Mouse (Mus musculus) brain, embryonic 14.5 days (tissue): ENCODE results near the gene Cltrn. TPM values are rescaled to one million over a fixed set of nuclear protein-coding genes. Genes with fewer than 3 reads are reported as not detected.

Experiments
- DNase-seq: peaks from one replicate; pipeline ENCODE4 v3.0.0-alpha.2; 2011; ENCODE audit warnings: low read depth
- CTCF ChIP-seq: fragments of 200-500 bp; IDR thresholded peaks from 2 replicates; pipeline ENCODE4 v1.5.1; 2012; ENCODE audit warnings: inconsistent platforms, mild to moderate bottlenecking, moderate library complexity, borderline replicate concordance; ENCODE audit not compliant: insufficient read depth, insufficient read length; ENCODE audit errors: extremely low read depth
- POLR2A ChIP-seq: fragments of 200-500 bp; IDR thresholded peaks from 2 replicates; pipeline ENCODE4 v1.6.1; 2012; ENCODE audit warnings: mild to moderate bottlenecking, inconsistent platforms, borderline replicate concordance; ENCODE audit not compliant: poor library complexity, insufficient read depth, insufficient read length, severe bottlenecking; ENCODE audit errors: extremely low read depth
- polyA plus RNA-seq: library from polyadenylated mRNA; depleted of rRNA; stranded (reverse); fragments of >200 nt; gene quantifications from 2 replicates; pipeline ENCODE4 v1.2.3, GENCODE M21; 2012; rRNA removed

Gene Cltrn
- 0.05 and 0.15 TPM in 2 replicates for polyA plus RNA-seq

DNA sequence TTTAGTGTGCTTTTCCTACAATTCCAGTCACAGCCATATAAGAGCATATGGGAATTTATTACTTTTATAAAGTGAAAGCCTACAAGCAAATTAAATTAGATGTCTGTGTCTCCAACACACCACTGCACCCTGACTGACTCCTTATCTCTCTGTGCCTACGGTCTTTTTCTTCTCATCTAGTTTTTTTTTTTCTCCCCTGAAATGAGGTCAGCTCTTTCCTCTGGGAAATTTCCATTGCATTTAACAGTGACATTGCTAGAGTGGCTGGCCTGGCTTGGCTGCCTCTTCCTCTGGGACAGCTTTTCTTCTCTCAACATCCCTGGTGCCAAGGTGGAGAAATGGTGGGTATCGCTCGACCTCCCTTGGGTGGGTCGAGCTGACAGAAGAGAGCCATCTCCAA, at the start of gene Cltrn:
Gene Cltrn (plus strand): TSS at position 249 of the 400 bp plus-strand sequence.
- TF ChIP-seq POLR2A, result no peak
- no peak for TF ChIP-seq CTCF
- no peak for DNase-seq

DNA sequence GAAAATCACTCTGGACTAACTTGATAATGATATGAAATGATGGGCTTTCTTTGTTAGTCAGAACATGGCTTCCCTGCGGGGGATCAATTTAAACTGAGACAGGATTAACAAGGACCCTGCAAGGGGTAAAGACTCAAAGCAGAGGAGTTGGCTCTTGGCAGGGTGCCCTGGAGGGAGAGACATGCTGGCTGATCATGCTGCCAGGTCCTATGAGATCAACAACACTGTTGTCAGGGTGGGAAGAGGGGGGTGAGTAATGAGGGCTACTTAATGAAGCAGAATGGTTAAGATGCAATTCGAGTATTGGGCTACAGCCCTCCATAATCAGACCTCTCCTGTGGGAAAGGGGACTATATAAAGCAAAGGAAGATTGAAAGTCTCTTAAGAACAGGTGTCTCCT, 49.7 kb upstream of the Cltrn start:
- TF ChIP-seq POLR2A, result no peak
- no peak for TF ChIP-seq CTCF
- DNase-seq, result peak; percentile 85

DNA sequence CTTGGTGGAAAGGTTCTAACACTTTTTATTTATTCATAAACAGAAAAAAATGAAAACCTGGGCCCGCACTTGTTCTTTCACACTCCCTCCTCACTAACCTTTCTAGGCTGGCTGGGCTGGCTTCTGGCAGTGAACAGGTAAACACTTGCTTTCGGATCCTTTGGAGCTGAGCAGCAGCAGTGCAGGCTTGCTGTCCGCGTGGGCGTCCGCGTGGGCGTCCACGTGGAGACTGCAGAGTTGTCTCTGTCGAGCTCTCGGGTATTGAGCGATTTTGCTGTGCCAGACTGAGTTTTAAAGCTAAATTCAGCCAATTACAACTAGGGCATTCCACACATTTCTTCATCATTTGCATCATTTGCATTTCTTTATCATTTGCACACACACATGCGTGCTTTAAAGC, 46.6 kb upstream of the Cltrn start:
- TF ChIP-seq CTCF (no peak), POLR2A (no peak)
- DNase-seq, result no peak

DNA sequence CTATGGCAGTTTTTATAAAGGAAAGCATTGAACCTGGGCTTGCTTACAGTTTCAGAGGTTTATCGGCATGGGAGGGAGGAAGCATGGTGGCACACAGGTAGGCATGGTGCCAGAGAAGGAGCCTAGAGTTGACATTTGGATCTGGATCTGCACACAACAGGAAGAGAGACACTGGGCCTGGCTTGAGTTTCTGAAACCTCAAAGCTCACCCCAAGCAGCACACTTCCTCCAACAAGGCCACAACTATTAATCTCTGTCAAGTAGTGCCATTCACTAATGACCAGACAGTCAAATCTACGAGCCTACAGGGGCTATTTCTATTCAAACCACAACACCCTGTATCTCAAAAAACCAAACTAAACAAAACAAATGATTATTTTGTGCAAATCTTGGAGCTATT, 41.9 kb upstream of the Cltrn start:
- TF ChIP-seq POLR2A (no peak), CTCF (no peak)
- no peak for DNase-seq

DNA sequence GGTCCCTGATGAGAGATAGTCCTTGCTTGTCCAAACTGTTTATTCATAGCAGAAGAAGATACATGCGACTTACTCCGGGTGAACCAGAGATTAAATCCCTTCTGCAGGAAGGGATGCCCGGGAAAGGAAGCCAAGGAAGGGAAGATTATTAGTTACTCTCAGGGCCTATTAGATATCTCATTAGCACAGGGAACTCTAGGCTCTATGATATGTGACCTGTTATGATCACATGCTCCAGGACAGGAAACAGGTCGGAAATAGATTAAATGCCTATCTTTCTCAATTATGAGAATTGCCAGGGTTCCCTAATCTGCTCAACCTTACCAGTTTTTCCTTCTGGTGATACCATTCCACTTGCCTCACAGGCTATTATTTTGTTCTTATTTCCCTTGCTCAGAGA, 32.9 kb upstream of the Cltrn start:
- no peak for TF ChIP-seq POLR2A
- no peak for TF ChIP-seq CTCF
- DNase-seq, result no peak

DNA sequence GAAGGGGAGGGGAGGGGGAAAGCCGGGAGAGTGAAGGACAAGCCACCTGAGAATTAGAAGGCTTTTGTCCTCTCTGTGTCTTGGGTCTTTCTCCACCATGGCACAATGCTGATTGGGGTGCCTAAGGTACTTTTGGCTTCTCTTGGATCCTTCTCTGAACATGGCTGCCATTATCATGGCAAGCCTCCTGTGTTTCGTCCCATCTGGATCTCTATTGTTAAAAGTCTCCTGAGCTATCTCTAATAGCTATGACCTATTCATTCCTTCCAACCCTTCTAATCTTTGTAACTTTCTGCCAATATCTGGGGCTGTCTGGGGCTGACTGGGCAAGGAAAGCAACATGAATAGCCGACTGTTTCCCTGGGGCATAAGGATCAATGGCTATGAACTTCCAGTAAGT, 30.1 kb upstream of the Cltrn start:
- TF ChIP-seq CTCF (no peak), POLR2A (no peak)
- DNase-seq, result no peak

DNA sequence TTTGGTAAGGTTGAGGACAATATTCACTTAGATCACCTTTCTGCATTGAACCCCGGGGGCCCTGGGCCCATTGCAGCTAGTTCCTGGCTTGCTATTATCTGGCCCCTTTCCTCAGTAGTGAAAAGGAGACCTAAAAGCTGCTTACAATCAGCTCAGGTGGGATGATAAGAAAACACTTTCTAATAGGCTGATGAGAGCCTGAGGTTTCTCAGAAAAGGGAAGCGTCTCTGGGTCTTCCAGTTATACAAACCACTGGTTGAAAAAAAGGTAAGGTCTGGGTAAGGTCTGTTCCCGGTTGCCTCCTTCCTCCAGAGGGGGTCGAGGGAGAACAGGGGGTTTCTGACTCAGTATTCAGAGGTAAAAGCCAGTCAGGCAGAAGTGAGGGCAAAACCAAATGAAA, 29.6 kb upstream of the Cltrn start:
- no peak for TF ChIP-seq POLR2A
- TF ChIP-seq CTCF, result no peak
- DNase-seq, result no peak

DNA sequence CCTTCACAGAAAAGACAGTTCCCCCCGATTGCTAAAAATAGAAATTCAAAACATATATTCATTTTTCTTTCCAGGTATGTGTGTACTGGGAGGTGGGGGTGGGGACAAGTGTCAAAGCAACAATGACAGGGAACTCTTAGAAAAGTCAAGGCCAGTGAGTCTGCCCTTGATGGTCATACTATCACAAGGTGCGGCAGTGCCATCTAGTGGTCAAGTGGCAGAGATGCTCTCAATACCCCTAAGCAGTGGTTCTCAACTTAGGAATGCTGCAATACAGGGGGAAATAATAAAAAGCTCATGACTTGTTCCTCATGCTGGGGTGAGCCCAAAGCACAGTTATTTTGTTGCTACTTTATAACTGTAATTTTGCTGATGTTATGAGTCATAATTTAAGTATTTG, 22.4 kb upstream of the Cltrn start:
- peak; percentile 87 for DNase-seq
- TF ChIP-seq CTCF (peak; percentile 74; the same call in 1 of the 2 replicates), POLR2A (no peak)

DNA sequence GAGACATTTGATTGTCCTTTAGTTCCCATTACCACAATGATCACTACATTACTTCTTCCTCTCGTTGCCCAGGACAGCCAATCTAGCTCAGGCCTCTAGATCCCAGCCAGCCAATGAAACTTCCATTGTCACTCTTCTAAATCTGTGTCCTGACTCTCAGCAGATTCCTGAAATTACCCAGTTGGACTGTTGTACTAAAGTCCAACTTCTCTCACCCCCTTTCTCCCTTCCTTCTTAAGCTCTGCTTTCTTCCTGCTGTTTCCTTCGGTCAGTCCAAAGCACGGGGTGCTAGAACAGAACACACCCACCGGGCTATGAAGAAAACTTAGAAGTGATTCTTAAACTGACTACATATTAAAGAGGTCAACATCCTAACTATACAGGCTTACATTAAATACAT, 19.7 kb upstream of the Cltrn start:
- TF ChIP-seq POLR2A, result no peak
- no peak for TF ChIP-seq CTCF
- DNase-seq, result no peak

DNA sequence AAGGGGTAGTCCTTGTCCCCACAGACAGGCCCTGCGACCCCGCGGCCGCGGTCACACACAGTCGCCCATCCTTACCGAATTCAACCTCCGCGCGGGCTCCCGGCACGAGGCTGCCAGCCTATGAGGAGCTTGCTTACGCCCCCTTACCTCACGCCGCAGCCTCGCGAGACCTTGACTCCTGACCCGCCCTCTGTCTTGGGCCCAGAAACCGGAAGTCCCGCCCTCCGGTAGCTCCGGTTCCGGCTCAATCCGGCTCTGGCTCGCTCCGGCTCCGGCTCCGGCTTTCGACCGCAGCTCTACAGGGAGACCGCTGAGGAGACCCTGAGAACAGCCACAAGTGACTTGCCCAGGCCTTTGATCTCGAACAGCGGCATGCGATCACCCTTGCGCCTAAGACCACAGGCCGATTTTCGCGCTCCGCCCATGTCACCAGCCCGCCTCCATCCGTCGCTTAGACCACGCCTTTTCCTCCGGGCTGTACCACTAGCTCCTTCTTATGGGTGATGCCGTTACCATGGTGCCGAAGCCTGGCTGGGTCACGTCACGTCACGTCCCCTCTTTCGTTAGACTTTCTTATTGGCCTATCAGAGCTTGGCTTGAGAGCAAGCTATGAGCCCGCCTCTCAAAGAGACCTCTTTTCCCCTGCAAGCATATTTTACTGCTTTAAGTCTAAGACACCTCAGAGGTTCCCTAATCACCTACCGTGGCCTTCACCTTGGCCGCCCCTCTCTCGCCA, 12.4 kb upstream of the Cltrn start, which contains the start of gene Siah1b:
Gene Siah1b (minus strand): TSS at position 454 of the 736 bp plus-strand sequence.
- TF ChIP-seq POLR2A (no peak), CTCF (no peak)
- peak; percentile 99 for DNase-seq

DNA sequence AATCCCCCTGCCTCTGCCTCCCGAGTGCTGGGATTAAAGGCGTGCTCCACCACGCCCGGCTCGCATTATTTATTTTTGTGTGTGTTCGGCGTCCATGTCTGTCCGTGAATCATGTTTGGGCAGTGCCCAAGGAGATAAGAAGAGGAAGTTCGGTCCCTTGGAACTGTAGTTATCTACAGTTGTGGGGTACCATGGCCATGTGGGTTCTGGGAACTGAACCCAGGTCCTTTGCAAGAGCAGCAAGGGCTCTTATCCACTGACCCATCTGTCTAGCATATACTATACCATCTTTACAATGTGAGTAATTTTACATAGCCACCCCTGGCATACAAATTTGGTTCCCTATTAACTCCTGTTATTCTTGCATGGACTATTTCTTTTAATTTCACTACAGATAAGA, 6.6 kb upstream of the Cltrn start:
- no peak for DNase-seq
- TF ChIP-seq CTCF (no peak), POLR2A (no peak)

DNA sequence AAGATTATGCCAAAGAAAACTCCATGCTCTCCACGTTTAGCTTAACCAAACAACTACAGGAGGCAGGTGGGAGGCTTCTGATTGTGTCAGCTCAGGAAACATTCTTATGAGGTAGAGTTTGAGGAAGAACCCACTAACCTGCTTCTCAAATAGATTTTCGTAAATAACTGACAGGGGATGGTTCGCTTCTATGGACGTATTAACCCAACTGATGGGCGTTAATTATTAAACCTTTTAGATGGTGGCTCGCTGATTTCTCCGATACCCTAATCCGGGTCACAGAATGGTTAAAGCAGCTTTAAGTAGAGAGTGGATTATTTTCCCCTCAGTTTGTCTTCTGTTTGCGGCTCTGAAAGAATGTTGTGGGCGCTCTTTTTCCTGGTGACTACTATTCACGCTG, 1.3 kb downstream of the Cltrn start:
- no peak for DNase-seq
- TF ChIP-seq CTCF (no peak), POLR2A (no peak)

DNA sequence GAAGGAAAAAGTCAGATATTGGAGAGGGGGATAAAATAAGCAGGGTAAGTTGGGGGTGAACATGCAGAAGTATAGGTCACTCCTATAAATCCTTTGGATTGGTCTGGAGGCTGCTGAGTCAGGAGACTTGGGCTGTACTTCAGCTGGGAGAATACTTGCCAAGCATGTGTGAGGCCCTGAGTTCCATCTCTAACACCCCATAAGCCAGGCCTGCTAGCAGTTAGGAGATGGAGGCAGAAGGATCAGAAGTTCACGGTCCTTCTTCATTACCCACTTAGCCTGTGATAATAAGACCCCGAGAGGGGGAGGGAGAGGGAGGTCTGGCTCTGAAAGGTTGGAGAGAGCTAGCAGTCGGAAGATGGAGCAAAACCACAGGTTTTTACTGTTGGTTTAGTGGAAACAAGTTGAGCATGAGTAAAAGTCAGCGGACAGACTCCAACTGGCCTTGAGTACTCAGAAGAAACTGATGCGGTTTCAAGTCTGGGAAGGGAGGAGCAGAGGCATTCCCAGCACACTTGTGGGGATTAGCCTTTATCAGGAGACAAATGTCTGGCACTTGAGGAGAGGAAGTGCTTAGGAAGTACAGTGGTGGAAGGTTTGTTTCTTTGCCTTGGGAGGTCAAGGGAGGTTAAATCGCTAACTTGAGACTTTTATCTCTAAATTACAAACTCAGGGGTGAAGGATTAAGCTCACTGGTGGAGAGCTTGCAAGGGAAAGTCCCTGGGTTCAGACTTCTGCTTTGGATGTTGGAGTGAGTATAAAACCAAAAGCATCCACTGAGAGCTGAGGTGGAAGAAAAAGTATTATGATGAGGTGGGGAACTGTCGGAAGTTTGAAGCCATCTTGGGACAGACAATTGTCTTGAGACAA, 3.9 kb downstream of the Cltrn start:
- no peak for DNase-seq
- TF ChIP-seq CTCF, result no peak
- TF ChIP-seq POLR2A, result no peak
